Mouse (Mus musculus) embryonic fibroblast, embryonic 13.5 days (primary cell): Measurements from ENCODE around the gene Gm20431. TPM values are rescaled to one million over a fixed set of nuclear protein-coding genes. Genes with fewer than 3 reads are reported as not detected.

Experiments used
- H3K27ac ChIP-seq: 2 replicates; pipeline ENCODE4 v1.5.1; 2012; ENCODE audit warnings: low read length, control low read depth, inconsistent platforms; ENCODE audit not compliant: insufficient read depth
- H3K4me1 ChIP-seq: 2 replicates; pipeline ENCODE4 v1.6.1; 2011; ENCODE audit warnings: low read length; ENCODE audit not compliant: control insufficient read depth, insufficient read depth
- H3K4me3 ChIP-seq: 2 replicates; pipeline ENCODE4 v1.5.1; 2011; ENCODE audit warnings: mild to moderate bottlenecking, control low read depth, low read length; ENCODE audit not compliant: insufficient read depth
- CTCF ChIP-seq: IDR thresholded peaks from 2 replicates; pipeline ENCODE4 v1.5.1; 2011; ENCODE audit warnings: mild to moderate bottlenecking, control low read depth, low read length, moderate library complexity, borderline replicate concordance; ENCODE audit not compliant: insufficient read depth
- POLR2A ChIP-seq: IDR thresholded peaks from 2 replicates; pipeline ENCODE4 v1.6.1; 2011; ENCODE audit warnings: low read depth, mild to moderate bottlenecking, control low read depth, low read length, moderate library complexity
- polyA plus RNA-seq: library from polyadenylated mRNA; stranded (reverse); fragments of >200 nt; gene quantifications from 2 replicates; pipeline ENCODE4 v1.2.4, GENCODE M21; 2011; ENCODE audit warnings: low read depth; ENCODE audit not compliant: missing spikeins, insufficient read length

The Gm20431 gene
- polyA plus RNA-seq, 1 experiment = 17.3 TPM

DNA sequence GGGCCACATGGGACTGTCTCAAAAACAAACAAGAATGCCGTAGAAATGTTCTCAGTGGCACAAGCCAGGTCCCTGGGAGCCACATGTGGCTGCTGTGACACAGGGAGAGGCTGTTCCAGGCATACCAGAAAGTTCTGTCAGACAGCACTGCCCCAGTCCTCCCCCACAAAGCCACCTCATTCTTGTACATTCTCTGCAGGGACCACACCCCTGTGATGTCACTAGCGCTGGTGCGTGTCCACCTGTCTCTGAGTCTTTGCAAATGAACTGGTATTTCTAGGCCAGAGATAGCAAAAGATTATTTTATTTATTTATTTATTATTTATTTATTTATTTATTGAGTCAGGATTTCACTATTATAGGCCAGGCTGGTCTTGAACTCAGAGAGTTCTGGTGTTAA lies 22.4 kb upstream of the Gm20431 start:
- TF ChIP-seq POLR2A (no peak), CTCF (no peak)
- Histone ChIP-seq H3K4me3 (no peak overlapping the region), H3K4me1 (peaks cover 3% of the 10 kb centered on the region; the same call in 1 of the 2 replicates)

DNA sequence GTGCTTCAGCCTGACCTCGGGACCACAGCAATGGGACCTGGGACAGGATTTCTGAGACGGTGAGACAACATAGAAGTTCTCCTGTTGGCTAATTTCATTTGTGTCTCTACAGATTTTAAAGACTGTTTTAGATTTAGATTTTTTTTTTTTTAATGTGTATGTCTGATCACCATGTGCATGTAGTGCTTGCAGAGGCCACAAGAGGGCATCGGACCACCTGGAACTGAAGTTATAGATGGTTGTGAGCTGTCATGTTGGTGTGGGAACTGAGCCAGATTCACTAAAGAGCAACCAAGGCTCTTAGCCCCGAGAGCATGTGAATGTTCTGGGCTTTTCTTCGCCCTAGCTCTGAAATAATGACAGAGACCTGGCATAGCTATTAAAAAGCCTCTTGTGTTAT lies 19.4 kb upstream of the Gm20431 start:
- Histone ChIP-seq H3K4me3 (no peak overlapping the region), H3K27ac (no peak overlapping the region)
- TF ChIP-seq CTCF = peak; percentile 67; the same call in 1 of the 2 replicates
- TF ChIP-seq POLR2A = no peak

More for the DNA sequence above, 22.4 kb upstream of the Gm20431 start:
- H3K27ac ChIP-seq = no peak overlapping the region

GRCm38 (mm10) chr2:167679902-167680430 lies 18.7 kb upstream of the Gm20431 start:
- Histone ChIP-seq H3K4me1 (peaks cover 3% of the 10 kb centered on the region; the same call in 1 of the 2 replicates), H3K4me3 (no peak overlapping the region), H3K27ac (no peak overlapping the region)
- TF ChIP-seq POLR2A (no peak), CTCF (peak; percentile 96)

More for the DNA sequence above, 19.4 kb upstream of the Gm20431 start:
- H3K4me1 ChIP-seq = peaks cover 3% of the 10 kb centered on the region; the same call in 1 of the 2 replicates

DNA sequence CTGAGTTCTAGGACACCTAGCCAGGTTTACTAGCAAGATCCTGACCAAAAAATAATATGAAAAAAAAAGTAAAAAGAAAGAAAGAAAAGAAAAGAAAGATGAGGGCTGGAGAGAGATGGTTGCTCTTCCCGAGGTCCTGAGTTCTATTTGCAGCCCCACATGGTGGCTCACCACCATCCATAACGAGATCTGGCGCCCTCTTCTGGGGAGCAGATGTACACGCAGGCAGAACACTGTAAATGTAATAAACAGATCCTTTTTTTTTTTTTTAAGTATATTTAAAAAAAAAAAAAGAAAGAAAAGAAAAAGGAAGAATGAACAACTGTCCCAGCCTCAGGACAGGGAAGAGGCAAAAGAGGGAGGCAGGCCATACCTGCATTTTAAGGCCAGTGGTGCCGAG lies 17.3 kb upstream of the Gm20431 start:
- H3K27ac ChIP-seq = no peak overlapping the region
- H3K4me3 ChIP-seq = no peak overlapping the region
- H3K4me1 ChIP-seq = peaks cover 2% of the 10 kb centered on the region; the same call in 1 of the 2 replicates
- TF ChIP-seq POLR2A = no peak
- peak; percentile 39; the same call in 1 of the 2 replicates for TF ChIP-seq CTCF

DNA sequence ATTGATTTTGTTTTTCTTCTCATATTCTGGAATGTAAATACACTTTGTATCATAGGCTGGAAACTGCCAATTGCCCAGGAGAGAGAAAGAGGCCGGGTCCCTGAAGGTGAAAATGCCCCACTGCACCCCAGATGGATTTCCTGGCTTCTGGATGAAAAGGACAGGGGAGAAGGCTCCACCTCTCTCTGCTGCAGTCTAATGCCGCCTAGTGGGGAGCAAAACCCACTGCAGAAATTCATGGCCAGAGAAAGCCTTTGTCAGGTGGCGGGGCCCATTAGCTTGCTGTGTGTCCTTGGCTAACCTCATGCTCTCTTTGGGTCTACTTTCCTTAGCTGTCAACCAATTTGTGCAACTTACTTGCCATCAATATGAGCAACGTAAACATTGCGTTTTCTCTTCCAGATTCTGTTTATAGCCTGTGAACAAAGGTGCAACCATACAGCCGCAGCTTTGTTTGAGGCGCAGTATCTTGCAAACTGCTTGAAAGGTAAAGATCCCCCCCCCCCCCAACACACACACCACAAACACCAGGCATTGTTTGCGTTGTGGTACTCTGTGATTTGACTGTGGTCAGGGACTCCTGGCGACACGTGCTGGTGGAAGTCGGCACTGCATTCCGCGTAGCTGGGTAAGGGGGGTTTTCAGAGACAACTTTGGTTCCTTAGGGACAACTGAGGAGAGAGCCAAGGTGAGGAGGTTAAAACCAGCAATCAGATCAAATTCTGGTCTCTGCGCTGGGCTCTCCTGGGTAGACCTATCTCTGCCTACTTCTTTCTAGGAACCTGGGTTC lies 14.0 kb upstream of the Gm20431 start:
- H3K4me3 ChIP-seq = no peak overlapping the region
- peak; percentile 56; the same call in 1 of the 2 replicates for TF ChIP-seq CTCF
- TF ChIP-seq POLR2A = no peak
- no peak overlapping the region for H3K27ac ChIP-seq
- no peaks in the 10 kb centered on the region for H3K4me1 ChIP-seq

GRCm38 (mm10) chr2:167672212-167672685 lies 11.0 kb upstream of the Gm20431 start:
- no peak overlapping the region for H3K27ac ChIP-seq
- no peaks in the 10 kb centered on the region for H3K4me1 ChIP-seq
- no peak overlapping the region for H3K4me3 ChIP-seq
- TF ChIP-seq CTCF = no peak
- TF ChIP-seq POLR2A = no peak

DNA sequence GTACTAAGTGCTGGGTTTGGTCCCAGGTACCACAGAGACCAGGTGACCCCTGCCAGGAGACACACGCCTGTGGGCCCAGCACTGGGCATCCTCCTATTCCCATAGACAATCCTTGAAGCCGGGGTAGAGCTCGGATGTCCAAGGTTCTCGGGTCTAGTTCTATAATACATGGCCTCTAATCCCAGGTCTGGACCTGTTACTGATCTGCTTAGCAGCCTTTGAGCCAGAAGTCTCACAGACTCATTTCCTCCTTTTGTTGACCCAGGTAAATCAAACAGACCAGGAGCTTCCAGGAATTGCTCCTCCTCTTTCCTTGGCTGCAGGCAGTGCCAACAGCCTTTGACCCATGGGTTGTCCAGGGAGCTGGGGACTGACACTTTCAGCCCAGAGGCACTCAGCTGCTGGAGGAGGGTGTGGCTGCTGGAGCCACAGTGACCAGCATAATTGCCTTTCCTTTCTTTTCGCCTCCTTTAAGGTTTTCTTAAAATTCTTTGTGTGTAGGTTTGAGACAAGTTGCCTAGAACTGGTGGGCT lies 9.9 kb upstream of the Gm20431 start:
- Histone ChIP-seq H3K4me1 (no peaks in the 10 kb centered on the region), H3K27ac (no peak overlapping the region), H3K4me3 (no peak overlapping the region)
- TF ChIP-seq CTCF = no peak
- TF ChIP-seq POLR2A = no peak

DNA sequence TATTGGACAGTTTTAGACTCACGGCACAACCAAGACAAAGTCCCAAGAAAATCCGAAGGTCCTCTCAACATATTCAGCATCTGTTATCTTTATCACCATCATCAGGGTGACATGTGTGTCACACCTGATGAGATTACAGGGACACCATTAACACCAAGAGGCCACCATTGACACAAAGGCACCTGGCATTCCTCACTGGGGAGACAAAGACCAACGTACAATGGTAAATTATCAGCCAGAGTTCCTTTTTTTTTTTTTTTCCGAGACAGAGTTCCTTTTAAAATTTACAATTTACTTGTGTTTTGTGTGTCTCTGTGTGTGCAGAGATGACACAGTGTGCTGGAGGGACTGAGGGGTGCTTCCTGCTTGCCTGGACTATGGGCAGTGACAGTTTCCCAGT lies 8.1 kb upstream of the Gm20431 start:
- Histone ChIP-seq H3K4me1 (no peaks in the 10 kb centered on the region), H3K4me3 (no peak overlapping the region), H3K27ac (no peak overlapping the region)
- TF ChIP-seq POLR2A = no peak
- no peak for TF ChIP-seq CTCF

- Histone ChIP-seq H3K4me3 (no peak overlapping the region), H3K4me1 (no peaks in the 10 kb centered on the region), H3K27ac (no peak overlapping the region)
- no peak for TF ChIP-seq CTCF
- no peak for TF ChIP-seq POLR2A
Observed at GRCm38 (mm10) chr2:167668426-167668825, 7.1 kb upstream of the Gm20431 start.

DNA sequence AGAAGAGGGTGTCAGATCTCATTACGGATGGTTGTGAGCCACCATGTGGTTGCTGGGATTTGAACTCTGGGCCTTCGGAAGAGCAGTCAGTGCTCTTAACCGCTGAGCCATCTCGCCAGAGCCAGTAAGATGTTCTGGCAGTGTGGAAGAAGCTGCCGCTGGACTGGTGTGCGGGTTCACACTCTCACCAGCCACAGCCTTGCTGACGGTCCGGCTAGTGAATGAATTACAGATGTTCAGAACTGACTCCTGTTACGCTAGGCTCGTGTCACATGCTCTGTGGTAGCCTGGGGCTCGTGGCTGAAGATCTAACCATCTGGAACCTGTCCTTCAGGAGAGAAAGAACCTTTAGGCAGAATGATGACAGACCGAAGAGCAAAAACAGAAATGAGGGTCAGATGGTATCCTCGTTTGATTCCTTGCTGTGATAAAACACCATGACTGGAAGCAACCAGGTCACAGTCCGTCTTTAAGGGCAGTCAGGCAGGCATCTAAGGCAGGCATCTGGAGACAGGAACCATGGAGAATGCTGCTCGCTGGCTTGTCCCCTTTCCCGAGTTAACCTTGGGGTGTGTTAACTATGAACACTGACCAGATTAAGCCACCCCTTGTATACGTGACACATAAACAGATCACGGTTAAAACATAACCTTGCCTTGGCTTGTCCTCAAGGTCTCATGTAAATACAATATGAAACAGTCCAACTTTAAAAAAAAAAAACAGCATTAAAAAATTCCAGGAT lies 4.8 kb upstream of the Gm20431 start:
- Histone ChIP-seq H3K27ac (no peak overlapping the region), H3K4me1 (no peaks in the 10 kb centered on the region), H3K4me3 (no peak overlapping the region)
- no peak for TF ChIP-seq POLR2A
- TF ChIP-seq CTCF = no peak
